Mouse (Mus musculus) limb, embryonic 10.5 days (tissue): ENCODE results near the gene Pkm. TPM values are rescaled to one million over a fixed set of nuclear protein-coding genes. Genes with fewer than 3 reads are reported as not detected.

Experiments
- DNase-seq: peaks from one replicate; pipeline ENCODE4 v3.0.0-alpha.2; 2017; ENCODE audit warnings: low spot score
- H3K27ac ChIP-seq: fragments of 300-500 bp; sonication (generic); 2 replicates; pipeline ENCODE4 v1.5.1; 2016; ENCODE audit warnings: mild to moderate bottlenecking
- H3K27me3 ChIP-seq: fragments of 300-500 bp; sonication (generic); 2 replicates; pipeline ENCODE4 v1.6.1; 2016; ENCODE audit warnings: low read depth, mild to moderate bottlenecking; ENCODE audit not compliant: poor library complexity, severe bottlenecking
- H3K36me3 ChIP-seq: fragments of 300-500 bp; sonication (generic); 2 replicates; pipeline ENCODE4 v1.6.1; 2016; ENCODE audit warnings: mild to moderate bottlenecking, moderate library complexity
- H3K4me1 ChIP-seq: fragments of 300-500 bp; sonication (generic); 2 replicates; pipeline ENCODE4 v1.6.1; 2016
- H3K4me3 ChIP-seq: fragments of 300-500 bp; sonication (generic); 2 replicates; pipeline ENCODE4 v1.5.1; 2016; ENCODE audit warnings: mild to moderate bottlenecking, moderate library complexity
- H3K9me3 ChIP-seq: fragments of 300-500 bp; sonication (generic); replicated peaks from 2 replicates; pipeline ENCODE4 v1.6.1; 2016; ENCODE audit warnings: mild to moderate bottlenecking
- WGBS: fragments of 180-500 bp; shearing (Covaris S2); methylation state at CpG from one replicate; pipeline ENCODE4 v1.1.7; 2016; 5-methylcytosine and 5-hydroxymethylcytosine counted together
- polyA plus RNA-seq: library from polyadenylated mRNA; unstranded; fragments of >200 nt; fragmentation: Nextera tagmentation; extraction: Ambion mirVana; gene quantifications from 2 replicates; pipeline ENCODE4 v1.2.1, GENCODE M21; 2016

The Pkm gene
- polyA plus RNA-seq, 1 experiment from 2014 or later, result 2,645 TPM

DNA sequence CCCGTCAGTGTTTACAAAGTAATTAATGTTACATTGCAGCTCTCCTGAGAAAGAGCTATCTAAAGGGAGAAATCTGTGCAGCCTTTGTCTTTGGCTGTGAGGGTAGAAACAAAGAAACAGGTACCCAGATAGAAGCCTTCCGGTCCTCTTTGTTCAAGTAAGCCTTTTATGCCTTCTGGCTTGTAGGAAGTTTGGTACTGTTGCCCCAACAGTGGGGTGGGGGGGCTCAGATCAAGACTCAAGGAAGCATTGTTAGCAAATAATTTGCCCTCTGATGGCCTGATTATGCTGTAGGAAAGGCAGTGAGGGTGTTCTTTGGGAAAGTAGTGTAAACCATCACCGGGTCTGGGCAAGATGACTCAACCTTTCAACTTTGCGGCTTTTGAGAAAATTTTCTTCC is 2.0 kb downstream of the Pkm start:
- H3K9me3 ChIP-seq, result no peaks in the 10 kb centered on the region
- peak; percentile 33 for DNase-seq
- H3K4me3 ChIP-seq, result peak overlapping the region; percentile 85
- peaks cover 56% of the 10 kb centered on the region for H3K4me1 ChIP-seq
- WGBS, result 9% methylated on average over 4 of the region's 4 CpGs
- no peaks in the 10 kb centered on the region for H3K27me3 ChIP-seq
- peak overlapping the region; percentile 98 for H3K27ac ChIP-seq
- H3K36me3 ChIP-seq, result peaks cover 52% of the 10 kb centered on the region

DNA sequence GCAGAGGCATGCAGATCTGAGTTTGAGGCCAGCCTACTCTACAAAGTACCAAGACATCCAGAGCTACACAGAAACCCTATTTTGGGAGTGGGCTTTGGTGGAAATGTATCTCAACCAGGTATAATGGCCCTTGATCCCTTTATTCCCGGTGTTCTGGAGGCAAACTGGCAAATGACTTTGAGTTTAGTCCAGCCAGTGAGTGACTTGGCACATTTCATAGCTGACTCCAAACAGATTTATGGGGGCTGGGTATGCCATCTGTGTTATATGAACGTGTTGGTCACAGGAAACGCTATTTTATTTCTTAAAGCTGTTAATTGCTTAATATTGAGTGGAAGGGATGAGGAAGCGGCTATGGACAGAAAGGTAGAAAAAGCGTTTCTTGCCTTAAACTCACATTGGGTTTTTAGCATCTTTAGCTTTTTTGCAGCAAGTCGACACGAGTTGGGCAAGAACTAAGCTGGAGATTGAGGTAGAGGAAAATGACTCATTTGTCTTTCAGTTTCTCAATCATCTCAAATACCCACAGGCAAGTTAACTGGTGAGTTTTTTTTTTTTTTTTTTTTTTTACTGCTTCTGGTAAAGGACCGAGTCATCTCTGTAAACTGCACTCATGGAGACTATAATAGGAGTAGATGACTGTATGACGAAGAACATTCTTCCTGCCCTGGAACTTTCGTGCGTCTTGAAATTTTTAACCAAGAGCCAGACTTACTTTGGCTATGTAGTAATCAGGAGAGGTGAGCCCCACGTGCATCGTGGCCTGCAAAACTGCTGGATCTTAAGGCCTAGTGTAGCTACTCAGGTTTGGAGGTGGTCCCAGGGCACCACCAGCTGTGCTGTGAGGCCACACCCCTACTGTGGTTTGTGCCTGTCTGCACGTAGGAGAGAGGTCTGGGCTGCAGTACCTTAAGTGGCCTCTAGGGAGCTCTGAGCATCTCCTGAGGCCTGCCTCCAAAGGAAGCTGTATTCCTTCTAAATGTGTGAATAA is 3.2 kb downstream of the Pkm start:
- DNase-seq, result peak; percentile 90
- no peaks in the 10 kb centered on the region for H3K9me3 ChIP-seq
- H3K4me3 ChIP-seq, result peak overlapping the region; percentile 85
- peak overlapping the region; percentile 98 for H3K27ac ChIP-seq
- WGBS, result 27% methylated on average over 14 of the region's 14 CpGs
- H3K36me3 ChIP-seq, result peaks cover 64% of the 10 kb centered on the region
- H3K27me3 ChIP-seq, result no peaks in the 10 kb centered on the region
- H3K4me1 ChIP-seq, result peaks cover 62% of the 10 kb centered on the region

DNA sequence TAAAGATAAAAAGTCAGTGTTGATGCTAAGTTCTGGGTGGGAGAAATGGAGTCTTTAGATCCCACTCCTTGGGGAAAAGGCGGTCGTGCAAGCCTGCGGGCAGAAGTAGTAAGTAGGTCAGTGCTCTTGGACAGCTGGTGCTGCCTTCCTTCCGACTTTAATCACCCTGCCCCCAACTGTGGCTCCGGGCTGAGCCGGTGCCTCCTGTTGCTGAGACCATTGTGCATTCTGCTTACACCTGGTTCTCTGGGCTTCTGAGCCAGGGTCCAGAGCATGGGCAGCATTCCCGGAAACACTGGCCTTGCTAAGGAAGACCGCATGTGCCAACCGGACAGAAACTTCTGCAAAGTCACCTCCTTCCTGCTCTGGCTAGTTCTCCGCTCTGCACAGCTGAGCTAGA is 4.3 kb downstream of the Pkm start:
- peak overlapping the region; percentile 98; the same call in 1 of the 2 replicates for H3K27ac ChIP-seq
- peaks cover 59% of the 10 kb centered on the region for H3K4me1 ChIP-seq
- peak; percentile 31 for DNase-seq
- no peaks in the 10 kb centered on the region for H3K27me3 ChIP-seq
- 74% methylated on average over 10 of the region's 10 CpGs for WGBS
- H3K36me3 ChIP-seq, result peaks cover 74% of the 10 kb centered on the region
- H3K9me3 ChIP-seq, result no peaks in the 10 kb centered on the region
- H3K4me3 ChIP-seq, result peak overlapping the region; percentile 85

DNA sequence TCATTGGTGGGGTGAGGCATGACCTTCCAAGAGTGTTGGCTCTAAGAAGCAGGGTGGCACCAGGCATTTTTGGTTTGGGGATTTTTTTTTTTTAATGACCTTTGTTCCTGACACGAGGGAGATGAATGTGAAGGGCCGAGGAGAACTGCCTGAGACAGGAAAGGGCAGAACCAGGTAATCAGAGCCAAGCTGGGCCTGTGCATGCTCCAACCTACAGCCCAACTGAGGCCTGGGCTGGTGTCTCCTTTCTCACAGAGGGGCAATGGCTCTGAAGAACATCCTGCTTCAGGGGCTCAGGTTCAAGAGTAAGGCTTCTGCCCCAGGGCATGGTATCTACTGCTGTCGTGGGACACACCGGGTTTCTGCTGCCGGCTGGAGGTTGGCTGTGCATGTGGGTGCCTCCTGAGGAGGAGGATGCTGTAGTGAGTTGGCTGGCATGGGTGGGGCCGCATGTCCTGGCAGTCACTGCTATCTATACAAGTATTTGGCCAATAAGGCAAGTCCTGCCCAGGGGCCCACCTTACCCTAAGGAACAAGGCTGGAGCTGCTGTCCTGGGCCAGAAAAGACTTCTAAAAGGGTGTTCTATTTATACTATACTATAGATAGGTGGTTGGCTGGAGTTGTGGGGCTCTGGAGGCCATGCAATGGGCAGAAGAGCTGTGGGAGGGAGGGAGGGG is 5.3 kb downstream of the Pkm start:
- no peaks in the 10 kb centered on the region for H3K9me3 ChIP-seq
- peak overlapping the region; percentile 98; the same call in 1 of the 2 replicates for H3K27ac ChIP-seq
- no peaks in the 10 kb centered on the region for H3K27me3 ChIP-seq
- peaks cover 53% of the 10 kb centered on the region for H3K4me1 ChIP-seq
- peak; percentile 29 for DNase-seq
- 0 out of 2 replicates have a peak overlapping the region, but pooled peaks have one; percentile 85 for H3K4me3 ChIP-seq
- 70% methylated on average over 6 of the region's 6 CpGs for WGBS
- H3K36me3 ChIP-seq, result peaks cover 85% of the 10 kb centered on the region

DNA sequence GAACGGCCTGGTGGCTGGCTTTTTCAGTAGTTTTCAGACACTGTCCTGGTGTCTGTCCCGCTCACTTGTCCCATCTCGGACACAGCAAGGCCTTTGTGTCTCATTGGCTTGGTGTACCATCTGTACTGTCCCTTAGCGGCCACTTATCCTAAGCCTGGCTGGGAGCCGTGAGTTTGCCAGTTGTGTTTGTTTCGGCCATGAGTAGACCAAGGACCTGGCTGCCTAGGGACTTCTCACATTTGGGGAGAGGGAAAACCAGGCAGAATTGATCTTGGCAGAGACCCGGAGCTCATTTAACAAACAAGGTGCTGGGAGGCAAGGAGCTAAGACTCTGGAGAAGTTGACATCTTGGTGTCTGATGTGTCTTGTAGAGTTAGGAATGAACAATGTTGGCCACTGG is 7.1 kb downstream of the Pkm start:
- peaks cover 49% of the 10 kb centered on the region for H3K4me1 ChIP-seq
- no peak overlapping the region for H3K4me3 ChIP-seq

DNA sequence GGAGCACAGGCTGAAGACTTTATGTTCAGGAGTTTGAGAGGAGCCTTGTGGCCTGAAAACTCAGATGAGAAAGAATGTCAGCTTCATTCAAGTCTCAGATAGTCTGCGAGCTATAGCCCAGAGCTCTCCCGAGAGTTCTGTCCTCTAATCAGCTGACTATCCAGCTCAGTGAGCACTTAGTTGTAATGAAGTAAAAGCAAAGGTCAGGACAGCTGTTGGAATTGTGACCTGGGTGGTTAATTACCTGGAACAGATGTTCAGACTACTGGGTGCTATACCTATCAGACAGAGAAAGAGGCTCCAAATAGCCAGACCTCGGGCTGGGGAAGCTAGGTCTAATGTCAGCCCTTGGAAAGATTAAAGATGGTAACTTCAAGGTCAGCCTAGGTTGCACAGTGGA is 7.8 kb downstream of the Pkm start:
- no peak for DNase-seq
- peaks cover 42% of the 10 kb centered on the region for H3K4me1 ChIP-seq
- H3K4me3 ChIP-seq, result no peak overlapping the region
- no peaks in the 10 kb centered on the region for H3K27me3 ChIP-seq
- H3K36me3 ChIP-seq, result peaks cover 99% of the 10 kb centered on the region
- H3K27ac ChIP-seq, result no peak overlapping the region
- WGBS, result 72% methylated on average over 3 of the region's 3 CpGs
- H3K9me3 ChIP-seq, result no peaks in the 10 kb centered on the region

More for the DNA sequence above, 7.1 kb downstream of the Pkm start:
- no peak for DNase-seq
- Histone ChIP-seq H3K27me3 (no peaks in the 10 kb centered on the region), H3K36me3 (peaks cover 98% of the 10 kb centered on the region), H3K9me3 (no peaks in the 10 kb centered on the region), H3K27ac (no peak overlapping the region)
- WGBS, result 93% methylated on average over 7 of the region's 7 CpGs

DNA sequence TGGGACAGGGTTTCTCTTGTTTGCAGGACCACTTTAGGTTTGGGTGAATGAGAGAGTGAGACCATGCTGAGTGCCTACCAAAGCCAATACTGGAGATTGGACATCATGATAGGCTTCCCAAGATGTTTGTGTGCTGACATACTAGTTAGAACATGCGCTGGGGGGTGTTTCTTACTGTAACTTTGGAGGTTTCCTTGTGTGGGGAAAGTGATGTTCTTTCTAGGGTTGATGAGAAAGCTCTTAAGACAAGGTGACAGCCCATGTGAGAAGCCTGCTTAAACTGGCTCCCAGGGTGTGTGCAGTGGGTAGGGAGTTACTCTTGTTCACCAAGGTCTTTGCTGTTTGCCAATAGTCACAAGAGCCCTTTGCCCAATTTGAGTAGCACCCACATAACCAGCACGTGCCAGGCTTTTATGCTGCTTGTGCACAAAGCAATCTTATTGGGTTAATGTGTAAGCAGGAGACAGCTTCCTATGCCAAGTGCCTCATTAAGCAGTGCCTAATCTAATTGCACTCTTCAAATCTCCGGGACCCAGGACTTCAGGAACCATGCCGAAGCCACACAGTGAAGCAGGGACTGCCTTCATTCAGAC is 8.6 kb downstream of the Pkm start:
- Histone ChIP-seq H3K27ac (no peak overlapping the region), H3K4me3 (no peak overlapping the region), H3K4me1 (peaks cover 35% of the 10 kb centered on the region), H3K36me3 (peaks cover 99% of the 10 kb centered on the region), H3K27me3 (no peaks in the 10 kb centered on the region), H3K9me3 (no peaks in the 10 kb centered on the region)
- WGBS, result 95% methylated on average over 4 of the region's 4 CpGs
- peak; percentile 16 for DNase-seq

DNA sequence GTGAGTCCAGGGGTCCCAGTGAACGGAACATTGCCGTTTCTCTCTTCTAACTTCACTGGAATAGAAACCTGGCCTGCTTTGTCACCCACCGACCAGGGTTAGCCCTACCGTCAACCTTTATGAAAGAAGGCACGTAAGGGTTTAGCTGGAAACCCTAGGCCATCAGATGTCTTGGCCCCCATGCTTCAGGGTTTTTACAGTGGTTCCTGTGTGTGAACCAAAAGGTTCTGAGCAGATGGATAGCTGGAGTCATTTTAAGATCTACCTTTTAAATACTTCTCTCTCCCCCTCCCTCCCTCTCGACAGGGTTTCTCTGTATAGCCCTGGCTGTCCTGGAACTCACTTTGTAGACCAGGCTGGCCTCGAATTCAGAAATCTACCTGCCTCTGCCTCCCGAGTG is 9.8 kb downstream of the Pkm start:
- H3K36me3 ChIP-seq, result peaks cover 99% of the 10 kb centered on the region
- H3K27me3 ChIP-seq, result no peaks in the 10 kb centered on the region
- H3K9me3 ChIP-seq, result no peaks in the 10 kb centered on the region
- H3K4me1 ChIP-seq, result peaks cover 23% of the 10 kb centered on the region
- H3K4me3 ChIP-seq, result no peak overlapping the region
- WGBS, result 95% methylated on average over 8 of the region's 8 CpGs
- H3K27ac ChIP-seq, result no peak overlapping the region
- no peak for DNase-seq

DNA sequence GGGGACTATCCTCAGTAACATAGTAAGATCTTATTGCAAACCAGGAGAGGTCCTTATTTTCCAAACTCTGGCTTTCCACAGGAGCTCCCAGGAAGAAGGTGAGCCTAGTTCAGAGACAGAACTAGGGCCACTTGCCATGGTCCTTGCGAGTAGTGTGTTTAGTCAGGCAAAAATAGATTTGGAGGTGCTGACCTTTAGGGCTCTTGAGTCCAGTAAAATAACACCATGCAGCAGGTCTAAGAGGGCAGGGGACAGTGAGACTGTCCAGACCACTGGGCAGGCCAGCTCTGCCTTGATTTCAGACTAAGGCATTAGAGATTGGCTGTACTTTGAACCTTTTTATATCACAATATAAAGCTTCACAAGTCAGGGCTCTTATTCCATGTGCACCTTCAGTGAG is 10.6 kb downstream of the Pkm start:
- H3K36me3 ChIP-seq, result peaks cover 99% of the 10 kb centered on the region

DNA sequence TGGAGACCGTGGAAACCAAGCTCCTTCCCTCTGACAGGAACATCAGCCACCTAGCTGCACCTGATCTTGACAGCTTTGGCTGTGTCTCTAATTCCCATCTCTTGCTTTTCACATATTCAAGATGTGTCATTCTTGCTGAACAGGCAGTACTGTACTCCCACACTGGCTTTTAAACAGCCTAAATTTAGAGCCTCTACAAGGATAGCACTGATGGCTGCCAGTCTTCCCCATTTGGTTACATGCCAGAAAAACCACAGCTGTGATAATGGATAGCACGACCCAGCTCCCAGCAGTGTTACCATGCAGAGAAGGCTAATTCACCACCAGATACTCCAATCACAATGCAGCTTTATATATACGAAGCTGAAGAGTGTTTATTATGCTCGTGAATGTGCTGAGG is 11.1 kb downstream of the Pkm start:
- no peaks in the 10 kb centered on the region for H3K27me3 ChIP-seq
- H3K4me3 ChIP-seq, result no peak overlapping the region
- no peak for DNase-seq
- WGBS, result 84% methylated on average over 4 of the region's 4 CpGs
- no peak overlapping the region for H3K27ac ChIP-seq
- no peaks in the 10 kb centered on the region for H3K9me3 ChIP-seq
- H3K36me3 ChIP-seq, result peaks cover 99% of the 10 kb centered on the region
- peaks cover 12% of the 10 kb centered on the region; the same call in 1 of the 2 replicates for H3K4me1 ChIP-seq

More for the DNA sequence above, 10.6 kb downstream of the Pkm start:
- Histone ChIP-seq H3K27me3 (no peaks in the 10 kb centered on the region), H3K27ac (no peak overlapping the region), H3K9me3 (no peaks in the 10 kb centered on the region), H3K4me1 (peaks cover 15% of the 10 kb centered on the region), H3K4me3 (no peak overlapping the region)
- WGBS, result 81% methylated on average over 1 of the region's 1 CpGs
- no peak for DNase-seq

DNA sequence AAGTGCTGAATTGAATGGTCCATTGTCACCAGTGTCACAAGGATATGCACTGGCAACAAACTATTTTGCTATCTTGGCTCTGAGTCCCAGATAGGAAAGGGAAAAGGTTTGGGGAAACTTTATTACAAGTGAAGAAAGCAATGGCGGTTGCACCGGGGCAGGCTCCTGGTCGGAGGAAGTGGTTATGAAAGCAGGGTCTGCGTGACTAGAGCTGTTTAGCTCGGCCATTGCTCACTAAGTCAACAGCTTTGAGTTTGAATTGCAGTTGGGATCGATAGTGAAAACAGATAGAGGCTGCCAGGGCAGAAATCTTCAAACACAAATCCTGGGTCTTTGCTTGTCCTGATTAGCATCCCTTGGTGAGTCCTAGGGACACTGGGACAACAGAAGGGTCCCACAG is 11.7 kb downstream of the Pkm start:
- H3K4me1 ChIP-seq, result peaks cover 9% of the 10 kb centered on the region; the same call in 1 of the 2 replicates
- 86% methylated on average over 6 of the region's 6 CpGs for WGBS

DNA sequence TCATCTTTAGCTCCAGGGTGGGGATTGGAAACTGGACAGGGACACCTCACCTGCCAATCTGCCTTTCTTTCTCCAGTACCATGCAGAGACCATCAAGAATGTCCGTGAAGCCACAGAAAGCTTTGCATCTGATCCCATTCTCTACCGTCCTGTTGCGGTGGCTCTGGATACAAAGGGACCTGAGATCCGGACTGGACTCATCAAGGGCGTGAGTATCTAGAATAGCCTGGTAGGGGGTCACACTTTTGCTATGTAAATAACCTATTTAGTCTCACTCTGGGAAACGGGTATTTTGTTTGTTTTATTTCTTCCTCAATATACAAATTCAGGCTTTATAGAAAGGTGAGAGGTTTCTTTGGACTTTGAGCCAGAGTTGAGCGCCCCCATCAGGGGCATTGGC is 12.3 kb downstream of the Pkm start:
- WGBS, result 91% methylated on average over 7 of the region's 7 CpGs
- no peak overlapping the region for H3K27ac ChIP-seq
- H3K4me1 ChIP-seq, result 0 out of 2 replicates have a peak, but pooled peaks cover 4% of the 10 kb centered on the region
- H3K4me3 ChIP-seq, result no peak overlapping the region
- H3K9me3 ChIP-seq, result no peaks in the 10 kb centered on the region
- DNase-seq, result no peak
- H3K36me3 ChIP-seq, result peaks cover 99% of the 10 kb centered on the region
- H3K27me3 ChIP-seq, result no peaks in the 10 kb centered on the region

More for the DNA sequence above, 11.7 kb downstream of the Pkm start:
- H3K27ac ChIP-seq, result no peak overlapping the region
- H3K36me3 ChIP-seq, result peaks cover 99% of the 10 kb centered on the region
- DNase-seq, result peak; percentile 24
- H3K9me3 ChIP-seq, result no peaks in the 10 kb centered on the region
- H3K27me3 ChIP-seq, result no peaks in the 10 kb centered on the region
- no peak overlapping the region for H3K4me3 ChIP-seq
